Mouse (Mus musculus) layer of hippocampus, adult 18-20 months (tissue): ENCODE data around the gene Smug1. TPM values are rescaled to one million over a fixed set of nuclear protein-coding genes. Genes with fewer than 3 reads are reported as not detected.

Experiments used
- DNase-seq, 2 experiments: peaks; one replicate each; pipeline ENCODE4 v3.0.0; 2022; ENCODE audit warnings: low spot score in 2 of 2
- total RNA-seq, 2 experiments: library from RNA; stranded (reverse); gene quantifications; 2 replicates each; pipeline ENCODE4 v1.2.3; 2021

The Smug1 gene
- total RNA-seq, 2 experiments from 2014 or later: 18.3 to 19.9 TPM

DNA sequence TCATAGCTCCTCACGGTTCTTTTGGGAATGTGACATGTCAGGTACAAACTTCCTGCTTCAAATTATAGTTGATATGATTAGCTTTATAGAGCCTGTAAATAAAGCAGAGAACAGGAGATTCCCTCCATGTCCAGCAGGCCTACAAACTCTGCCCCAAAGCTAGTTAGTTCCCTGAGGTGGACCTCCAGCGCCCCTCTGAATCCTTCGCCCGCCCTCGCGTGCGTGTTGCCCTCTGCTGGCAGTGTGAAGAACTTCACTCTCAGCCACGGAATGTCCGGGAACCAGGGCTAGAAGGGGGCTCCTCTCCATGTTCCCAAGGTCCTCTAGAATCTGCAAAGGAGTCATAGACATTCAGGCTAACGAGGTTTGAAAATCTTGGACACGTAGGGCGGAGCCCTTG is 11.2 kb upstream of the Smug1 start:
- no peak for DNase-seq

DNA sequence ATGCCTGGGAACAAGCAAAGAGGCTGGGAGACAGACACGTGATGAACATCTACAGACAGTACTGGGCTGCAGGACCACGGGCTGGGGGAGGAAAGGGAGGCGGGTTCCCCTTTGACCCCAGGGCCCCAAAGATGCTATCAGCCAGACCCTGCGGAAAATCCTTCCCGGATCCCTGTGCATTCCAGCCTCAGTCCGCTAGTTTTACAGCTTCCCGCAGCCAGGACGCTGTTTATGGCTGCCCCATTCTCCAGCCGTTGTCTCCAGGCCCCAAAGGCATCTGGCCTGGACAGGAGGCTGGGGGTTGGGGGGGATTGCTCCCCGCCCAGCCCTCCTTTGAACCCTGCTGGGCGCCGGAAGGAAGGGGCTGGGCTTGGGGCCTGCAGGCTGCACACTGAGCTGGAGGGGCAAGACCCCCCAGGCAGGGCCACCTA is 10.7 kb upstream of the Smug1 start:
- no peak for DNase-seq

DNA sequence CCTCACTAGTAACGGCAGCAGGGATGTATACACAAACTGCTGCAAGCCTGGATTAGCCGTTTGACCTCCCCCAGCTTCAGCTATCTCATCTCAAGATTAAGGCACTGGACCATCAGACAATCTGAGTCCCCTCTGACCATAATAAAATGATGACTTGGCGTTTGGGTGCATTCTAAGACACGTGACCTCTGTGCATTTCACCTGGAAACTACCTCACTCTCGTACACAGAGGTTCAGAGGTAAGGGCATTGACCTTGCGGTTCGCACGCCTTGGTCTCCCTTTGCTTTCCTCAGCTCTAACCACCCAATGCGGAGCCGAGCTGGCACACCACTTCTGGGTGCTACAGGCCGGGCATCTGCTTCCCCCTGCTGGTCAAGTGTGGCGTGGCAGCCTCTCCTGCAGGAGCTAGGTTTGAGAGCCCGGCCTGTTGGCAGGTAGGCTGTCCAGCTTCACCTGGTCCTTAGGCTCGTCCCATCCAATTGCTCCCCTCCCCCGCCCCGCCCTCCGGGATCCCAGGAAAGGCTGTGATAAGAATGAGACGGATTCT is 10.1 kb upstream of the Smug1 start:
- peak; percentile 82 to 95 for DNase-seq

DNA sequence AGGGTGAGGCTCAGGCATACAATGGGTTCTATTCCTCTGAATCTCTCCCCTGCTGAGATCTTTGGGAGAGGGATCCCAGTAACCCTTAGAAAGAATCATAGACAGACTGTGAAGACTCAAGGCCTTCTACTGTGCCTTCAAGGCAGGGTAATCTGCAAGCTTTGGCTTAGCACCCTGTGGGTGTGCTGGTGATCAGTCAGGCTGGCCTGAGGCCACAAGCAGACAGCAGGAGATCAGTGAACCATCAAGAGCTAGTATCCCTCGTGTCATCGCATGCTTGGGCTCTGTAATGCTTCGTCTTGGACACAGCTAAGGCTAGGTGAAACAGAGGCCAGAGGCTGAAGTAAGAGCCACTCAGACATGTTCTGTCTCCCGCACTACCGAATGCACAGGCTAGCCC is 6.4 kb upstream of the Smug1 start:
- DNase-seq: no peak

DNA sequence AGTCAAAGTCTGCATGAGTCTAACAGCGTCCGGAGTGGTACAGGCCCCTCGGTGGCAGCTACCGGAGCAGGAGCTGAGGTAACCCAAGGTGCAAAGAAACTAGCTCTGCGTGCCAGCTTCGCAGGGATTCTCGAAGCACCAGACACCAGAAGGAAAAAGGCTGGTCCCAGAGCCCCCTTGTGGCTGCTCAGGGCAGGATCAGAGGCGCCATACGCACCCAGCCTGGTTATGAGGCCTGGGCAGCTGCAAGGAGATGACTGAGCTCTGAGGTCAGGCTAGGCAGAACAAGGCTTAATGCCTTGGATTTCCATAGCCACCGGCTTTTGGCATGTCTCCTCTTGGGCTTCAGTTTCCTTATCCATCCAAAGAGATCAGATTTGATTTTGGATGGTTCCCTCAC is 5.6 kb upstream of the Smug1 start:
- peak in 1 of 2 experiments; percentile 65 for DNase-seq

GRCm38 (mm10) chr15:103171276-103171675 is 4.4 kb upstream of the Smug1 start:
- no peak for DNase-seq

DNA sequence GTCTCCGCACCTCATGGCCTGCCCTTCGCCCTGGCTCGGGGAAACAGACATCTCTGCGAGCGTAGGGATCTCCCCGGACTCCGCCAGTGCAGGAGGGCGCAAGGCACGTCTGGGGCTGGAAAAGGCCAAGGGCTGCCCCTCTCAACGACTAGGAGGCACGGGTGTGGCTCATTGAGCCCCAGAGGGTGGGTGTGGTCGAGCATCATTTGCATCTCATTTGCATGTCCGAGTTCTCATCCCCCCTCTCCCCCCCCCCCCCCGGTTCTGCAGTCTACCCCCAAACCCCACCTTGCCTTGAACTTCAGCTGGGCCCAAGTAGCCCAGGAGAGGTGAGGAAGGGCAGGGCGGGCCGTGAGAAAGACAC is 3.4 kb upstream of the Smug1 start:
- no peak for DNase-seq

GRCm38 (mm10) chr15:103169612-103170315 is 2.9 kb upstream of the Smug1 start:
- no peak for DNase-seq

GRCm38 (mm10) chr15:103168801-103169611 is 2.1 kb upstream of the Smug1 start:
- no peak for DNase-seq

- no peak for DNase-seq
These were observed 894 bp upstream of the Smug1 start for GRCm38 (mm10) chr15:103167786-103168185.

- no peak for DNase-seq
These were observed 968 bp downstream of the Smug1 start for GRCm38 (mm10) chr15:103165924-103166323.

DNA sequence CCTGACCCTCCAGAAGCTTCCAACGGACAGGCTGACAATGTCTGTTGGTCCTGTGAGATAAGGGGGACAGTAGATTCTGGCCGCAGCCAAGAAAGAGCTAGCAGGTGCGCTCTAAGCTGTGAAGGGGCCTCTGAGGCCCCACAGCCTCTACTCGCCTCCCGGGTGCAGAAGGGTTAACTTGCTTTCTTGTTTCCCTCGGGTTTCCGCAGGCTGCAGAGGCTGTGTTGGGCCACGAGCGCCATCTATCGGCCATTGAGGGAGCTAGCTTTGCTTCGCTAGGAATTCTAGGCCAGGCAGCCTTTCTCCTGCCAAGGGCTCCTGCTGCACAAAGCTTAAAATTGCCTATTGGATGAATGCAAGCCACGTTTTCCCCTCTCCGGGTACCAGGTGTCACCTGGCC is 1.5 kb downstream of the Smug1 start:
- peak; percentile 77 to 93 for DNase-seq

DNA sequence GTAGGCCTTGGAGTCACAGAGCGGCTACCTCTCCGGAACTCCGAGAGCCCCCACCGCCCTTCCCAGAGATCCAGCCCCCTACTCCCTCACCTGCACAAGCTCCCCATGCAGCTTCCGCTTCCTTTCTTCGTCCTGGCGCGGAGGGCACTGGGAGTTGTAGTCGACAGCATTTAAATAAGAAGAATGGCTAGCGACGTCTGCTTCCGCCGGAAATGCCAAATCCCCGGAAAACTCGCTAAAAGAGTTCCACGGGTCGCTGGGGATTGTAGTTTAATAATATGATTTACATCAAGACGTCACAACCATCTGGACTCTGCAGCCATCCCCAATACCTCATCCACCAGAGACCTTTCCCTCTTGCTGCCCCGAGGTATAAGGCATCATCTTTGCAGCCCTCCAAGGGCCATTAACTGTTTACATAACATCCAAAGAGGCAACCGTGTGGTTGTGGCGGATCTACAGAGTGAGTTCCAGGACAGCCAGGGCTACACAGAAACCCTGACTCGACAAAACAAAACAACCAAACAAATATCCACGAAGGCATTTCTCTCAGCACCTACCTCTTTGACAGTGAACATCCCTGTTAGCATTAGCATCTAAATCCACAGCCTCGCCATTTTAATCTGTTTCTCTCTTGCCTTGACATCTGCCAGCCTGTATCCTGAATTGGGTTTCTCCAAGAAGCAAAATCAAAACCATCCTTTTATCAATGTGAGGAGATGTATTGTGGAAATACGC is 3.5 kb downstream of the Smug1 start:
- DNase-seq: peak; percentile 87 to 95

GRCm38 (mm10) chr15:103157585-103157984 is 9.3 kb downstream of the Smug1 start:
- DNase-seq: peak in 1 of 2 experiments; percentile 74

DNA sequence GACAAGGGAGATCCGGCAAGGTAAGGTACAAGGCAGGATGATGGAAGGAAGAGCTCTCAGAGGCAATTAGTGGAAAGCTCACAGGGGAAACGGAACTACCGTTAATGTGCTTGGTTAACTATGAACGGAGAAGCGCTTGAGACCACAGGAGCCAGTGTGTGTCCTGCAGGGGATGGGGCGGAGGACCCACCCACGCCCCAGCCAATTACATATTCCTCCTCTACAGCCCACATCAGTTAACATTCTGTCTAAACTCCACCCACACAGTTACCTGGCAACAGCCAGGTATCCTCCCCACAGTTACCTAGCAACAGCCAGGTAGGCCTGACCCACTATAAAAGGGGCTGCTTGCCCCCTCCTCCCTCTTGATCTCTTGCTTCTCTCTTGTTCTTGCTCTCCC is 10.0 kb downstream of the Smug1 start:
- no peak for DNase-seq

GRCm38 (mm10) chr15:103155366-103156321 is 11.2 kb downstream of the Smug1 start:
- no peak for DNase-seq

GRCm38 (mm10) chr15:103152890-103153610 is 13.8 kb downstream of the Smug1 start:
- no peak for DNase-seq

DNA sequence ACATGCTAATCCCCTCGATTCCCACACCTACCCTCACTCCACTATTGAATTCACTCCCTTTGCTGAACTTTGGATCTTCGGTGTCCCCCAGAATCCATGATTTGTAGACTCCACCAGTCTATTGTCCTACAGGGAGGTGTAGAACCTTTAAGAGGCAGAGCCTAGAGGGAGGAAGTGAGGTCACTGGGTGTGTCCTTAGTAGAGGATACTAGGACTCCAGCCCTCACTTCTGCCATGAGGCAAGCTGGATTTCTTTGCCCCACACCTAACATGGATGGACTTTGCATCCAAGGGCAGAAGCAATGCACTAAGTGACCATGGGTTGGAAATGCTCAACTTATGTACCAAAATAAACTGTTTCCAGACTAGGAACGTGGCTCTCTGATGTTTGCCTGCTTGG is 14.5 kb downstream of the Smug1 start:
- no peak for DNase-seq

DNA sequence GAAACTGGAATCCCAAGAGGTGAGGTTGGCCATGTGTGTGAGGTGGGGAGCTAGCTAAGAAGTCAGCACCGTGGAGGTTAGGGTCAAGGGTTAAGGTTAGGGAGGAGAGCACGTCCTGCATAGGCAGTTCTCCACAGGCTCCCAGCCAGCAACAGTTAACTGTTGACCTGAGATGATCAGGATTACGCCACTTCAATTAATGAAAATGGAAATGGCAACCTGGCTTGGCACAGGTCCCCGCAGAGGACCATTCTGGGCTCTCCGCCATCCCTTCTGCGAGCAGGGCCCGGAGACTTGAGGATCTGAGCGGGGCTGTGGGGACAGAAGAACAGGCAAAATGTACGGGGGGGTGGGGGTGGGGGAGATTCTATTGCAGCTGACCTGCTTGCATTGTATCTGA is 19.1 kb downstream of the Smug1 start:
- no peak for DNase-seq

- DNase-seq: no peak
These were observed 19.5 kb downstream of the Smug1 start for GRCm38 (mm10) chr15:103147422-103147690.
